Mouse (Mus musculus): ENCODE measurements around the gene a. TPM values are rescaled to one million over a fixed set of nuclear protein-coding genes. Genes with fewer than 3 reads are reported as not detected.
"Not testable (repeated sequence)": the region's sequence is repeated elsewhere in the genome, so short reads cannot be mapped to it uniquely, and the experiment has no call there.

a gene
- polyA plus RNA-seq, 1 experiment from 2014 or later: 0.22 TPM

DNA sequence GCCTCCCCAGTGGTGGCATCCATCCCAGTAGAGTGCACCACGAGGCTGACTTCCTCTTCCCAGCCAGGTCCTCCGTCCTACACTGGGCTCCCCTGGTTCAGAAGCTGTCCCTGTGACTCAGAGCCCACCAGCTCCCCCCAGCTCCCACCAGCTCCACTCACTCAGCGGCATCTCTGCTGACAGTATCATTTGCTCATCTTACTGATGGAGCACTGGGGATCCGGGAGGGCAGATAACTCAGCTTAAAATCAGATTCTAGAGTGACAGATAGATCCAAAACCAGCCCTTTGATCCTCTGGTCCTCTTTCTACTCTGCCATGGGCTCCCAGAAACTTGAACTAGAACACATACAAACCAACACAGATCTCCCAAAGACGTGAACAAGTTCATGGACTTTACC is 159.4 kb downstream of the a start:
- Histone ChIP-seq H3K9me3 (replicated peaks) (no peaks in the 10 kb centered on the region), H3K4me3 (replicated peaks) (no peak overlapping the region), H3K36me3 (no peaks in the 10 kb centered on the region), H3K27ac (no peak overlapping the region), H3K4me1 (replicated peaks) (no peaks in the 10 kb centered on the region), H3K9ac (no peak overlapping the region), H3K4me2 (no peak overlapping the region), H3K27me3 (0 out of 2 replicates have a peak, but pooled peaks cover 3% of the 10 kb centered on the region)
- 30% methylated on average over 5 of the region's 5 CpGs for WGBS (ENCODE audit: insufficient replicate concordance)
- no peak for ATAC-seq (ENCODE audit: low read depth)
- DNase-seq: no peak

DNA sequence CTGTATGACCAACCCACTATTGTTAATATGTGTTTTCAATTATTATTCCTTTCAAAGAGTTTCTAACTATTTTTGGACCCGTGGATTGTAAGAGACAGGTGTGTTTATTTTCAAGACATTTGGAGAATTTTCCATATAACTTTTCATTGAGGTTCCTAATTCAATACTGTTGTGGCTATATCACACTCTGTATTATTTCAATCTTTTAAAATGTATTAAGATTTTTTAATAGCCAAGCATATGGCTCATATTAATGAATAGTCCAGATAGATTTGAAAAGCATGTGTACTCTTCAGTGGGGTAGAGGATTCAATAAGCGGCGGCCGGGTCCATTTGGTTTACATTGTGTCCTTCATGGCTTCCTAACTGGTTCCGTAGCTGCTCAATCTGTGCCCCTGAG is 168.3 kb downstream of the a start:
- ATAC-seq (ENCODE audit: low read depth) (no peak), DNase-seq (no peak)
- H3K27me3 ChIP-seq: 0 out of 2 replicates have a peak, but pooled peaks cover 3% of the 10 kb centered on the region
- H3K27ac ChIP-seq: no peak overlapping the region
- H3K36me3 ChIP-seq: no peaks in the 10 kb centered on the region
- no peak overlapping the region for H3K9ac ChIP-seq
- H3K4me3 ChIP-seq (replicated peaks): no peak overlapping the region
- WGBS (ENCODE audit: insufficient replicate concordance): 77% methylated on average over 5 of the region's 5 CpGs
- H3K4me1 ChIP-seq (replicated peaks): no peaks in the 10 kb centered on the region
- H3K4me2 ChIP-seq: no peak overlapping the region
- no peaks in the 10 kb centered on the region for H3K9me3 ChIP-seq (replicated peaks)

DNA sequence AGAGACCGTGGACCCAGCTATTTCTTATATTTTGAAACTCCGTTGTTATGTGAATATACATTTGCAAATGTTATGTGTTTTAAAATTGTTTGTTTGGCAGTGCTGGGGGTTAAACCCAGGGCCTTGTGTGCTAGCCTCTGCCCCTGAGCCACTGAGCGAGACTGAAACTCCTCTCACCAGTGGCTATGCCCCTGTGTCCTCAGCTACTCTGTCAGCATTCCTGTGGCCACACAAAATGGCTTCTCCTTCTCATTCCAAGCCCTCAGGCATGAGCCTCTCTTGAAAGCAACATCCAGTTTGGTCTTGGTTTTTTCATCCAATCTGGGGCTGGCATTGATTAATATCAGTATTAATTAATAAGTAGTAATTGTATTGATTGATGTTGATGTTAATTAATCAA is 168.7 kb downstream of the a start:
- Histone ChIP-seq H3K27ac (no peak overlapping the region), H3K9ac (no peak overlapping the region), H3K9me3 (replicated peaks) (no peaks in the 10 kb centered on the region), H3K4me2 (no peak overlapping the region), H3K4me3 (replicated peaks) (no peak overlapping the region), H3K4me1 (replicated peaks) (no peaks in the 10 kb centered on the region), H3K36me3 (no peaks in the 10 kb centered on the region), H3K27me3 (0 out of 2 replicates have a peak, but pooled peaks cover 3% of the 10 kb centered on the region)
- no peak for DNase-seq
- 75% methylated on average over 3 of the region's 3 CpGs for WGBS (ENCODE audit: insufficient replicate concordance)
- ATAC-seq (ENCODE audit: low read depth): no peak

DNA sequence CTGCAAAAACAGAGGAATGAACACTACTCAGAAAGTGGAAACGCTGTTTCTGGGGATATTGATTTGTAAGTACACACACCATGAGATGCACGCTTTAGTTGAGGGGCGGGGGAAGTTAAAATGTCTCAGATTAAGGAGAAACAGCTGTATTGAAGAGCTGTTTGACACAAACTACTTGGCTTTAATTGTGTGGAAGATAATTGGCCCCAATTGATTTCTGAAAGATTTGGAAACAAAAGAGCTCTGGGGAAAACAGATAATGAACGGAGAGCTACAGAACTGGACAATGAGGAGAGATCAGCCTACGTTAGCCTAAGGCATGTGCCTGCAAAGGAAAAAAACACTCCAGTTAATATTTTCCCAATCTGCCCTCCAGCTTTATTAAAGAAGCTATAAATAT is 172.0 kb downstream of the a start:
- H3K27me3 ChIP-seq: no peaks in the 10 kb centered on the region
- no peak overlapping the region for H3K4me3 ChIP-seq (replicated peaks)
- no peak overlapping the region for H3K9ac ChIP-seq
- H3K4me2 ChIP-seq: no peak overlapping the region
- WGBS (ENCODE audit: insufficient replicate concordance): 55% methylated on average over 5 of the region's 5 CpGs
- H3K27ac ChIP-seq: no peak overlapping the region
- no peak for DNase-seq
- H3K36me3 ChIP-seq: no peaks in the 10 kb centered on the region
- ATAC-seq (ENCODE audit: low read depth): no peak
- H3K4me1 ChIP-seq (replicated peaks): no peaks in the 10 kb centered on the region
- no peaks in the 10 kb centered on the region for H3K9me3 ChIP-seq (replicated peaks)

DNA sequence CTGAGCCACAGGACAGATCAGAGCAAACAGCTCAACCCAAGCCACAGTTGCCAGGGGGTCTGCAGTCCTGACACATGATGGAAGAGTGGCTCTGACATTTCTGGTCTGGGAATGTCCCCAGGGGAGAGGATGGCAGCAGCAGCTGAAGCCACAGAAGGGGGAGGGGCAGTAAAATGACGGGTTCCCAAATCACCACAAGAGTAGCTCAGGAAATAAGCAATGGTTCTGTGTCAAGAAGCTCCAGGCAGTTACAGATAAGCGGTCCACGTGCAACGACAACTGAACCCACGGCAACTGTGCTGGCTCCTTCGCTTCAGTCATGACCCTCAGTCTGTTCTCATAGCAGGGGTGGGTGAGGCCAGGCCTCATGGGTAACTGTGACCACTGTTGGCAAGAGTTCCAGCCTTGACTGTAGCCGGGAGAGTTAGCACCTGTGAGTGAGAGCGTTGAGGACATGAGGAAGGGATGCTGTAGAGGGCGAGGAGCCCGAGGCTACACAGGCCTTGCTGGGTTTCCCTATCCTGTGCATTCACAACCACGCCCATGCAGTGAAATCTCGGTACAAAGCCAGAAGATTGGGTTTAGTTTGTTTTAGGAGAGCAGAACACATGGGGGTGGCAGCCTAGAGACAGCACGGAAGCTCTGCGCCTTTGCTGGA is 178.7 kb downstream of the a start:
- not testable (repeated sequence) for H3K4me3 ChIP-seq (replicated peaks); ATAC-seq (ENCODE audit: low read depth); H3K4me1 ChIP-seq (replicated peaks); H3K4me2 ChIP-seq; H3K9me3 ChIP-seq (replicated peaks); H3K27me3 ChIP-seq; H3K27ac ChIP-seq; H3K9ac ChIP-seq; H3K36me3 ChIP-seq
- DNase-seq: peak; percentile 3
- WGBS (ENCODE audit: insufficient replicate concordance): 34% methylated on average over 14 of the region's 14 CpGs

DNA sequence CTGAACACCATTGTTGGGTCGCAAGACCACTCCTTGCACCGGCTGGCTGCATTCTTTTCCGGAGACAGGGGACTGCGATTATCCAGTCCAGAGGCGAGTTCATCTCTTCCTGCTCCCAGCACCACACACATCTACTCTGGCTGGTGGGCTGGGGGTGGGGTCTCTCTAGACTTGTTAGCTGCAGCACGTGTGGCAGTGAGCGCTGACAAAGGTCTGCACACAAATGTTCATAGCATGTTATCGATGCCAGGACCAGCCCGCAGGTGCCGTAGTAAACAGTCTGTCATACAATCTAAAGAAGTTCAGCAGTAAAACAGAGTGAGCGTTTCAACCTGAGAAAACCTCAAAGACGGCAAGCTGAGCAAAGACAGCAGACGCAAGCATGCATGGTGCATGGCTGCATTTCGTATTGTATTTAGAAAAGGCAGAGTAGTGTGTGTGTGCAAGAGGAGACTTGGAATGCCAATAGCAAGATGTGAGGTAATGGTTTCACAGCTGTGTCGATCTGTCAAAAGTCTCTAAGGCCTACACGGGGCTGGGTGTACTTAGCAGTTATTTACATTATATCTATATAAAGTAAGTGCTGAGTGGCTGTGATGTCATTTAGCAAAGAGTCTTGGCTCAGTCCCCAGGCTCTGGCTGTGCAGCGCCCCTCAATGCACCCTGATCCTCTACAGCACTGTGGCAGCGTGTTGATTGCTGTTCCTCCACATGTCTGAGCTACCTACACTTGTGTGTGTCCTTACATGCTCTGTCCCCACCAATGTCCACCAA is 180.9 kb downstream of the a start:
- Histone ChIP-seq H3K9me3 (replicated peaks) (no peaks in the 10 kb centered on the region), H3K9ac (no peak overlapping the region), H3K4me1 (replicated peaks) (no peaks in the 10 kb centered on the region), H3K27me3 (peaks cover 5% of the 10 kb centered on the region; the same call in 1 of the 2 replicates), H3K27ac (no peak overlapping the region), H3K4me3 (replicated peaks) (no peak overlapping the region), H3K36me3 (no peaks in the 10 kb centered on the region), H3K4me2 (no peak overlapping the region)
- ATAC-seq (ENCODE audit: low read depth): no peak
- no peak for DNase-seq
- 58% methylated on average over 18 of the region's 18 CpGs for WGBS (ENCODE audit: insufficient replicate concordance)

DNA sequence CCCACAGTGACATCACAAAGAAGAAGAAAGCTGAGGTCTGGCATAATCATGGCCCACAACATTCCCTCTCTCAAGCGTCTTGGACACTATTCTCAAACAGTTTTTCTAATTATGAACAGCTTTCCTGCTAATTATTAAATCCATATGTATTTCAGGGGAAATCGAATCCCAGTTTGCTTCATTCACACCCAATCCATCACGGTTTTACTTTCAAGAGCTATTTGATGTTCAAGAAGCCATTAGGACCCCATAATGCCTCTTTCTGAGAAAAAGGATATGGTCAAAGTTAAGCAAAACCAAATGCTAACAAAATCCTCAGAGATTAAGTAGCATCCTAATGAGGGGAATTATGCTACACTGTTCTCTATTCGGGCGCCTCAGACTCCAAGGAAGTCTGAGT is 181.8 kb downstream of the a start:
- Histone ChIP-seq H3K36me3 (no peaks in the 10 kb centered on the region), H3K9ac (no peak overlapping the region), H3K27ac (no peak overlapping the region), H3K9me3 (replicated peaks) (no peaks in the 10 kb centered on the region), H3K27me3 (peaks cover 7% of the 10 kb centered on the region; the same call in 1 of the 2 replicates), H3K4me1 (replicated peaks) (no peaks in the 10 kb centered on the region), H3K4me2 (no peak overlapping the region), H3K4me3 (replicated peaks) (no peak overlapping the region)
- WGBS (ENCODE audit: insufficient replicate concordance): 73% methylated on average over 5 of the region's 5 CpGs
- DNase-seq (no peak), ATAC-seq (ENCODE audit: low read depth) (no peak)

DNA sequence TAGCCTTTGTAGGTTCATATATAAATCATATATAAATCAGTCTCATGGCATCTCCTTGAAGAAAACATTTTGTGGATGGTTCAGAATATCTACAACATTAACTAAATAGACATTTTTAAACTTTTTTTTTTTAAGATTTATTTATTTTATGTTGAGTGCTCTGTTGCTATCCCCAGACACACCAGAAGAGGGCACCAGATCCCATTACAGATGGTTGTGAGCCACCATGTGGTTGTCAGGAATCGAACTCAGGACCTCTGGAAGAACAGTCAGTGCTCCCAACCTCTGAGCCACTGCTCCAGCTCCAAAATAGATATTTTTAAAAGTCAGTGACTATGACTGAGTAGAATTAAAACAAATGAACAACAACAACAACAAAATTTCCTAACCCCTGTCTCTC is 195.4 kb downstream of the a start:
- no peak overlapping the region for H3K4me2 ChIP-seq
- 29% methylated on average over 1 of the region's 1 CpGs for WGBS (ENCODE audit: insufficient replicate concordance)
- H3K4me1 ChIP-seq (replicated peaks): no peaks in the 10 kb centered on the region
- H3K27ac ChIP-seq: no peak overlapping the region
- no peak for DNase-seq
- no peaks in the 10 kb centered on the region for H3K9me3 ChIP-seq (replicated peaks)
- no peak overlapping the region for H3K4me3 ChIP-seq (replicated peaks)
- no peaks in the 10 kb centered on the region for H3K36me3 ChIP-seq
- no peaks in the 10 kb centered on the region for H3K27me3 ChIP-seq
- ATAC-seq (ENCODE audit: low read depth): no peak
- H3K9ac ChIP-seq: no peak overlapping the region

DNA sequence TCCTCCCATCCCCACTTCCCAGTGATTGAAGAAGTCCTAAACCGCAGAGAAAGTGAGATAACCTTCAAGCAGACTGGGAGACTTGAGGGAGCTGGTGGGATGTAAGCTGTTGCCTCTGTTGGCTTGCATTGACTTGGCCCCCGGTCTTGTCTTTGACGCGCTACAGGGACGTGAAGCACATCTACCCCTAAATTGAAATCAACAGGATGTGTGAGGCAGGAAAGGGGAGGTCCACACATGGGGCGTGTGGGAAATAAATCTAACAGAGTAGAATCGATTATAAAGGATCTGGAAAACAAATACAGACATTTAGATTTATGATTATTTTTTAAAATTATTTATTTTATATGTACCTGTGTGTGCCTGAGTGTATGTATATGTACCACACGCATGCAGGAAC is 200.2 kb downstream of the a start:
- H3K36me3 ChIP-seq: no peaks in the 10 kb centered on the region

DNA sequence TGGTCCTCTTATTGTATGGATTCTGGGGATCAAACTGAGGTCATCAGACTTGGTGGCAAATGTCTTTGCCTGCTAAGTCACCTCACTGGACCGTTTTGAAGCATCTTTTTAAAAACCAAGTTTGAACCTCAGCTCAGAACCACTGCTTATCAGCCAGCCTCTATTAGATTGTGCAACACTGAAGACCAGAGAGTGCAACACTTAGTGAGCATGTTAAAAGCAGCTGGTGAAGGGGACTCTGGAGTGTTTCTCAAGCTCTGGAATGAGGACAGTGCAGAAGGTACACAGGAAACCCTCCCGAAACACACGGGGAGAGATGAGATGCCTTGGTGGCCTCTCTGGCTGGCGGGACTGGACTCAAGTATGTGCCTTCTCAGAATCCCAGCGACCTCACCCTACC is 200.9 kb downstream of the a start:
- ATAC-seq (ENCODE audit: low read depth): no peak
- 63% methylated on average over 5 of the region's 5 CpGs for whole genome bisulfite sequencing (ENCODE audit: insufficient replicate concordance)

More for the DNA sequence above, 200.2 kb downstream of the a start:
- Histone ChIP-seq H3K27me3 (no peaks in the 10 kb centered on the region), H3K9ac (no peak overlapping the region), H3K4me2 (no peak overlapping the region), H3K4me1 (replicated peaks) (no peaks in the 10 kb centered on the region), H3K4me3 (replicated peaks) (no peak overlapping the region), H3K27ac (no peak overlapping the region), H3K9me3 (replicated peaks) (no peaks in the 10 kb centered on the region)
- 33% methylated on average over 8 of the region's 8 CpGs for WGBS (ENCODE audit: insufficient replicate concordance)
- no peak for ATAC-seq (ENCODE audit: low read depth)
- no peak for DNase-seq

DNA sequence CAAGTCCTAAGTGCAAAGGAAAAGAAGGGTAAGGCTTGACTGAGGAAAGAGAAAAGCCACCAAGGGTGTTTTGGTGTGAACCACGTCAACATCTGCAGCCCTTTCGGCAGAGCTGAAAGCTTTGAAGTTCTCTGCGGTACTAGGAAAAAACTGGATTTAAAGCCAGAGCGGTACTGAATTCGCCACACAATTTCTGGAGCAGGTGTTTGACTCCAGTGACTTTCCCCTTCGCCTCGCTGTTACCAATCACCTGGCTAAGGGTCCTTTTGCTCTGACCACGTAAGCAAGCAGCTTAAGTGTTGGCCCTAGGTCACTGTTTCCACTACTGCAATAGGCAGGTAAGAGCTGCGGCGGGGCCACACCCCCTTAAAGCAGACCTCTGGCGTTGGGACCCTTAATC is 214.3 kb downstream of the a start:
- H3K36me3 ChIP-seq: no peaks in the 10 kb centered on the region
- 82% methylated on average over 11 of the region's 11 CpGs for WGBS (ENCODE audit: insufficient replicate concordance)
- 0 out of 2 replicates have a peak, but pooled peaks cover 6% of the 10 kb centered on the region for H3K9me3 ChIP-seq (replicated peaks)
- no peak overlapping the region for H3K27ac ChIP-seq
- no peak overlapping the region for H3K9ac ChIP-seq
- no peaks in the 10 kb centered on the region for H3K27me3 ChIP-seq
- no peak overlapping the region for H3K4me2 ChIP-seq
- H3K4me3 ChIP-seq (replicated peaks): no peak overlapping the region
- DNase-seq (no peak), ATAC-seq (ENCODE audit: low read depth) (no peak)
- no peaks in the 10 kb centered on the region for H3K4me1 ChIP-seq (replicated peaks)

More for the DNA sequence above, 200.9 kb downstream of the a start:
- DNase-seq: no peak
- no peaks in the 10 kb centered on the region for H3K27me3 ChIP-seq
- H3K27ac ChIP-seq: no peak overlapping the region
- no peak overlapping the region for H3K9ac ChIP-seq
- no peak overlapping the region for H3K4me3 ChIP-seq (replicated peaks)
- no peak overlapping the region for H3K4me2 ChIP-seq
- H3K4me1 ChIP-seq (replicated peaks): no peaks in the 10 kb centered on the region
- H3K36me3 ChIP-seq: no peaks in the 10 kb centered on the region
- no peaks in the 10 kb centered on the region for H3K9me3 ChIP-seq (replicated peaks)

Data from liver, embryonic 13.5 days (tissue).